Mouse (Mus musculus): Measurements from ENCODE around the gene Sipa1l3.

- no peak for TF ChIP-seq CTCF (IDR thresholded peaks at IDR 0.05; ENCODE audit: borderline replicate concordance, control insufficient read depth, extremely low read depth, insufficient read depth, low read length, poor library complexity)
- TF ChIP-seq POLR2A (IDR thresholded peaks at IDR 0.05; ENCODE audit: control insufficient read depth, extremely low read depth, insufficient read depth, low read length, poor library complexity), result no peak
These were observed 125.6 kb downstream of the Sipa1l3 start for GRCm38 (mm10) chr7:29392805-29393204.

Data from thymus, adult 2 months (tissue).